Mouse (Mus musculus) megakaryocyte, embryonic 14.5 days (primary cell): ENCODE data around the gene Gm11939.
"Not testable (repeated sequence)": the region's sequence is repeated elsewhere in the genome, so short reads cannot be mapped to it uniquely, and the experiment has no call there.

ENCODE experiments used
- FLI1 ChIP-seq: IDR thresholded peaks from 2 replicates; pipeline ENCODE4 v1.6.1; 2012; ENCODE audit warnings: low read length, inconsistent platforms, mixed read lengths
- GATA1 ChIP-seq: IDR thresholded peaks from 3 replicates; pipeline ENCODE4 v1.6.1; 2012; ENCODE audit warnings: mixed read lengths, low read length, inconsistent platforms, borderline replicate concordance

GRCm38 (mm10) chr11:99603208-99603607, 43.9 kb upstream of the Gm11939 start, which contains the start of gene Gm11938:
- TF ChIP-seq GATA1, FLI1: not testable (repeated sequence)
